In genomic region chr8:46612913-46613312, GRCm38 (mm10) we compare ENCODE assay signal across 17 mouse cellular contexts. TPM values are rescaled to one million over a fixed set of nuclear protein-coding genes. Genes with fewer than 3 reads are reported as not detected.
DNase-seq lines count a peak whose midpoint lies in the region; ATAC-seq and TF ChIP-seq lines count a peak whose summit lies in the region.
"Had no signal": no experiment of that assay in that cellular context is flagged by ENCODE, and none has a peak within 500 bp of the region (broad histone marks: within the 10 kb centered on the region; RNA-seq: fewer than 3 reads in every experiment).

No protein-coding gene starts in this region.

- no peak for TF ChIP-seq POLR2A in olfactory bulb, adult 2 months (IDR thresholded peaks at IDR 0.05; ENCODE audit: insufficient read depth, low read depth, low read length)

- H3K4me3 ChIP-seq in heart, embryonic 12.5 days = no peak overlapping the region
- no peak overlapping the region for H3K4me3 ChIP-seq in embryonic facial prominence, embryonic 15.5 days (replicated peaks)
- H3K4me3 ChIP-seq in olfactory bulb, adult 2 months (ENCODE audit: insufficient read depth, low read depth, low read length) = no peak overlapping the region
- H3K4me3 ChIP-seq: erythroblast, embryonic 14.5 days; left cerebral cortex, adult 2 months; midbrain, embryonic 15.5 days had no signal

- TF ChIP-seq CTCF in olfactory bulb, adult 2 months (IDR thresholded peaks at IDR 0.05; ENCODE audit: insufficient read depth, low read depth, low read length) = no peak

- peak; percentile 10 to 19 for DNase-seq in heart, adult 9 months (ENCODE audit: low spot score in 2 of 2)
- peak; percentile 9 for DNase-seq in retina, postnatal 1 day
- DNase-seq in retina, embryonic 14.5 days (ENCODE audit: low spot score) = no peak
- DNase-seq in embryo, embryonic 10.5 days (ENCODE audit: low spot score) = no peak
- DNase-seq: adrenal gland, adult 2 months; cerebellum, postnatal 14 days; forebrain, postnatal 0 days; right cerebral cortex, postnatal 4 days; thymus, postnatal 4 days had no signal

- H3K4me2 ChIP-seq in heart, embryonic 12.5 days = no peak overlapping the region
- no peak overlapping the region for H3K4me2 ChIP-seq in embryonic facial prominence, embryonic 15.5 days (replicated peaks)
- H3K4me2 ChIP-seq: midbrain, embryonic 15.5 days had no signal

- no peak overlapping the region for H3K27ac ChIP-seq in heart, embryonic 12.5 days (ENCODE audit: poor library complexity, severe bottlenecking)
- H3K27ac ChIP-seq in embryonic facial prominence, embryonic 15.5 days (replicated peaks) = peak overlapping the region; percentile 80
- H3K27ac ChIP-seq in olfactory bulb, adult 2 months (ENCODE audit: insufficient read depth, low read depth, low read length) = peak overlapping the region; percentile 96
- H3K27ac ChIP-seq: left cerebral cortex, adult 2 months; liver, embryonic 14.5 days; macrophage; midbrain, embryonic 15.5 days had no signal

- H3K36me3 ChIP-seq in heart, embryonic 12.5 days = peaks cover 4% of the 10 kb centered on the region; the same call in 1 of the 2 replicates
- no peaks in the 10 kb centered on the region for H3K36me3 ChIP-seq in embryonic facial prominence, embryonic 15.5 days
- H3K36me3 ChIP-seq: midbrain, embryonic 15.5 days had no signal

- WGBS in heart, embryonic 12.5 days = 80% methylated on average over 4 of the region's 4 CpGs
- WGBS in embryonic facial prominence, embryonic 15.5 days = 35% methylated on average over 4 of the region's 4 CpGs
- WGBS in olfactory bulb, adult 2 months = 26% methylated on average over 4 of the region's 4 CpGs

- H3K4me1 ChIP-seq in heart, embryonic 12.5 days (replicated peaks) = peaks cover 11% of the 10 kb centered on the region; the same call in 1 of the 2 replicates
- peaks cover 12% of the 10 kb centered on the region for H3K4me1 ChIP-seq in embryonic facial prominence, embryonic 15.5 days
- peaks cover 10% of the 10 kb centered on the region for H3K4me1 ChIP-seq in olfactory bulb, adult 2 months (ENCODE audit: control insufficient read depth, insufficient read depth, low read length)

- no peak overlapping the region for H3K9ac ChIP-seq in heart, embryonic 12.5 days
- H3K9ac ChIP-seq in embryonic facial prominence, embryonic 15.5 days = no peak overlapping the region
- H3K9ac ChIP-seq: forebrain, postnatal 0 days; liver, embryonic 14.5 days; midbrain, embryonic 15.5 days had no signal

- no peak for ATAC-seq in heart, embryonic 12.5 days (ENCODE audit: insufficient number of reproducible peaks, low FRiP score)
- ATAC-seq in embryonic facial prominence, embryonic 15.5 days (ENCODE audit: insufficient number of reproducible peaks, low FRiP score, low TSS enrichment, low read depth) = peak; percentile 30; the same call in 1 of the 2 replicates
- ATAC-seq: forebrain, postnatal 0 days; midbrain, embryonic 15.5 days had no signal

- no peaks in the 10 kb centered on the region for H3K9me3 ChIP-seq in heart, embryonic 12.5 days (replicated peaks)
- no peaks in the 10 kb centered on the region for H3K9me3 ChIP-seq in embryonic facial prominence, embryonic 15.5 days (replicated peaks)
- H3K9me3 ChIP-seq: midbrain, embryonic 15.5 days had no signal

- H3K27me3 ChIP-seq in heart, embryonic 12.5 days (replicated peaks) = no peaks in the 10 kb centered on the region
- no peaks in the 10 kb centered on the region for H3K27me3 ChIP-seq in embryonic facial prominence, embryonic 15.5 days
- H3K27me3 ChIP-seq: midbrain, embryonic 15.5 days had no signal

RNA-seq across cellular contexts. Expression of gene Primpol, which starts 4.1 kb away (rescaled TPM):
- 11.2 and 14.2 TPM in 2 replicates for polyA plus RNA-seq in heart, embryonic 12.5 days (2016; fragmentation: Nextera tagmentation; extraction: Ambion mirVana)
- polyA plus RNA-seq in embryonic facial prominence, embryonic 15.5 days (2015; fragmentation: Nextera tagmentation; extraction: Ambion mirVana) = 11.6 and 14.8 TPM in 2 replicates
- polyA plus RNA-seq in olfactory bulb, adult 2 months (2012; ENCODE audit: insufficient read depth, insufficient read length, low replicate concordance, missing spikeins) = not detected in 2 replicates

RNA-seq across cellular contexts. Expression of gene Casp3, which starts 4.2 kb away (rescaled TPM):
- polyA plus RNA-seq in heart, embryonic 12.5 days (2016; fragmentation: Nextera tagmentation; extraction: Ambion mirVana) = 59.1 and 62.4 TPM in 2 replicates
- 85.3 and 90.2 TPM in 2 replicates for polyA plus RNA-seq in embryonic facial prominence, embryonic 15.5 days (2015; fragmentation: Nextera tagmentation; extraction: Ambion mirVana)
- not detected in 2 replicates for polyA plus RNA-seq in olfactory bulb, adult 2 months (2012; ENCODE audit: insufficient read depth, insufficient read length, low replicate concordance, missing spikeins)

Comparison
In these comparisons a context has a peak if more than half of its experiments do, and no peak if none do; other contexts are left out.
1. DNase-seq: peak in heart, adult 9 months (2 of 2) and retina, postnatal 1 day (single experiment); none in retina, embryonic 14.5 days (single experiment) and embryo, embryonic 10.5 days (single experiment).